Mouse (Mus musculus): ENCODE measurements around the gene Treml1. TPM values are rescaled to one million over a fixed set of nuclear protein-coding genes. Genes with fewer than 3 reads are reported as not detected.

Gene Treml1
- polyA plus RNA-seq, 1 experiment = 2.2 TPM

GRCm38 (mm10) chr17:48346231-48346630, 13.5 kb upstream of the Treml1 start, which contains the start of gene Trem2:
Gene Trem2, plus strand, starts transcription at chr17:48346401.
- no peak for TF ChIP-seq GATA1 (IDR thresholded peaks at IDR 0.05; ENCODE audit: low read length)

GRCm38 (mm10) chr17:48346834-48347233, 12.9 kb upstream of the Treml1 start:
- TF ChIP-seq GATA1 (IDR thresholded peaks at IDR 0.05; ENCODE audit: low read length) = no peak

- no peak for TF ChIP-seq GATA1 (IDR thresholded peaks at IDR 0.05; ENCODE audit: low read length)
Observed at GRCm38 (mm10) chr17:48347287-48347686, 12.4 kb upstream of the Treml1 start.

GRCm38 (mm10) chr17:48350681-48351193, 9.0 kb upstream of the Treml1 start:
- TF ChIP-seq GATA1 (IDR thresholded peaks at IDR 0.05; ENCODE audit: low read length) = no peak

GRCm38 (mm10) chr17:48355822-48356221, 3.9 kb upstream of the Treml1 start:
- no peak for TF ChIP-seq GATA1 (IDR thresholded peaks at IDR 0.05; ENCODE audit: low read length)

- no peak for TF ChIP-seq GATA1 (IDR thresholded peaks at IDR 0.05; ENCODE audit: low read length)
Observed at GRCm38 (mm10) chr17:48357892-48358291, 1.8 kb upstream of the Treml1 start.

- TF ChIP-seq GATA1 (IDR thresholded peaks at IDR 0.05; ENCODE audit: low read length) = no peak
Observed at GRCm38 (mm10) chr17:48360462-48360861, 746 bp downstream of the Treml1 start.

GRCm38 (mm10) chr17:48362346-48362745, 2.6 kb downstream of the Treml1 start:
- TF ChIP-seq GATA1 (IDR thresholded peaks at IDR 0.05; ENCODE audit: low read length) = no peak

GRCm38 (mm10) chr17:48362966-48363365, 3.2 kb downstream of the Treml1 start:
- no peak for TF ChIP-seq GATA1 (IDR thresholded peaks at IDR 0.05; ENCODE audit: low read length)

- no peak for TF ChIP-seq GATA1 (IDR thresholded peaks at IDR 0.05; ENCODE audit: low read length)
Observed at GRCm38 (mm10) chr17:48363421-48363965, 3.8 kb downstream of the Treml1 start.

GRCm38 (mm10) chr17:48365511-48366155, 5.9 kb downstream of the Treml1 start:
- no peak for TF ChIP-seq GATA1 (IDR thresholded peaks at IDR 0.05; ENCODE audit: low read length)

GRCm38 (mm10) chr17:48366806-48367205, 7.1 kb downstream of the Treml1 start:
- no peak for TF ChIP-seq GATA1 (IDR thresholded peaks at IDR 0.05; ENCODE audit: low read length)

- TF ChIP-seq GATA1 (IDR thresholded peaks at IDR 0.05; ENCODE audit: low read length) = no peak
Observed at GRCm38 (mm10) chr17:48371621-48372020, 11.9 kb downstream of the Treml1 start.

GRCm38 (mm10) chr17:48372987-48373386, 13.3 kb downstream of the Treml1 start:
- no peak for TF ChIP-seq GATA1 (IDR thresholded peaks at IDR 0.05; ENCODE audit: low read length)

- no peak for TF ChIP-seq GATA1 (IDR thresholded peaks at IDR 0.05; ENCODE audit: low read length)
Observed at GRCm38 (mm10) chr17:48376102-48376501, 16.4 kb downstream of the Treml1 start.

- no peak for TF ChIP-seq GATA1 (IDR thresholded peaks at IDR 0.05; ENCODE audit: low read length)
Observed at GRCm38 (mm10) chr17:48379050-48379449, 19.3 kb downstream of the Treml1 start.

All from G1E-ER4 (cell line).